Mouse (Mus musculus): ENCODE results near the gene Rragb.
"Not testable (repeated sequence)": the region's sequence is repeated elsewhere in the genome, so short reads cannot be mapped to it uniquely, and the experiment has no call there.

The Rragb gene

DNA sequence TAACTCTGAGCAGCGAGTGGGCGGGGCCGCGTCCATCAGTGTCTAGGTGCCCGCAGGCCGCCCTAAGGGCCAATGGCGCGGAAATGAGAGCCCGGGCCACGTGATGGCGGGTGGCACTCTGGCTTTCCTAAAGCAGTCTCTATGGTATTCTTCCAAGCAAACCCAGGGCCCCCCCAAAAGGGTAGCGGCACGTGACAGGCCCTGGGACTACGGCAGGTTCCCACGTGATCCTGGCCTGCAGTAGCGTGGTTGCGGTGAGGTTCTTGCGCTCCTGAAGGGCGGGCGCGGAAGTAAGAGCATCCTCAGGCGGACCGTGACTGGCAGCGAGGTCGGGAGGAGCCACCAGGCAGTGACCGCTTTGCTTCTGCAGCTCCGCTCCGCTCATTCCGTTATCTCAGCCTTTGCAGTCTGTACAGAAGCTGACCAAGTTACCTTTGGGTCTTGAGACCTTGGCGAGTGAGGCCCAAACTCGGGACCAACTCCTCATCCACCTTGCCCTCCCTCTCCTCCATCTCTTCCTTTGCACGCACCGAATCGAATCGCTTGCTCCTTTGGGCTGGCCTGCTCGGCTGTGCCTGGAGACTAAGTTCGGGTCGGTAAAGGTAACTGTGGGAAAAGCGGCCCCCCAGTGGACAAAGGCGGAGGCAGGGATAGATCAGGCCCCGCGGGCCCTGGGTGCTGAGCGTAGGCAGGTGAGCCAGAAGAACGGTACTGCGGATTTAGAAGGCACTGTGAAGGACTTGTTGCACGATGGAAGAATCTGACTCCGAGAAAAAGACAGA, at the start of gene Rragb:
Gene Rragb, plus strand, starts transcription at position 248 of the 782 bp plus-strand sequence.
- peak; percentile 53 for DNase-seq (ENCODE audit: low read depth, low spot score)

DNA sequence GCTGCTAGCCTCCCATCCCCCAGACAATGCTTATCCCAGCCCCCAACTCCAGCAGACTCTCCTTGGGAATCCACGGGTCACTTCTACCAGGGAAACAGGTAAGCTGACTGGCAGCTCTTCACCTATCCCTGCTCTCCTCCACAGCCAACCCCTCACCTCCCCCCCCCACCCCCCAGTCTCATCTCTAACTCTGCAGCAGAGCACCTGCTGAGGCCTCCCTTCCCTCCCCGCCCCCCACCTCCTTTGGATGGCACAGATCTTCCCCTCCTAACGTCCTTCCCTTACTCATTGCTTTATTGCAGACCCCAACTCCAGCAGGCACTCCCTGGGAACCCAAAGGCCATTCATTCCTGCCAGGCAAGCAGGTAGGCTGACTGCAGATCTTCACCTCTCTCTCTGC, 21.3 kb upstream of the Rragb start, which contains the start of gene Foxr2:
Gene Foxr2, plus strand, starts transcription at position 301 of the 400 bp plus-strand sequence.
- DNase-seq (ENCODE audit: low read depth, low spot score) = no peak

DNA sequence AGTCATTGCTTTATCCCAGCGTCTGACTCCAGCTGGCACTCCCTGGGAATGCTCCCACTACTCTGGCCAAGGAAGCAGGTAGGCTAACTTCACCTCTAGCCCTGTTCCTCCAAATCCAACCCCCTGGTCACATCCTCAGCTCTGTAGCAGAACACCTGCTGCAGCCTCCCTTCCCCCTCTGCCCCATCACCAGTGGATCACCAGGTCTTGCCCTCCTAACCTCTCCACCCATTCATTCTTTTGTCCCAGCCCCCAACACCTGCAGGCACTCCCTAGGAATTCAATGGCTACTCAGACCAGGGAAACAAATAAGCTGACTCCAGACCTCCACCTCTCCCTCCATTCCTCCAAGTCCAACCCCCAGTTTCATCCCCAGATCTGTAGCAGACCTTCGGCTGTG, 20.8 kb upstream of the Rragb start:
- DNase-seq (ENCODE audit: low read depth, low spot score) = no peak

DNA sequence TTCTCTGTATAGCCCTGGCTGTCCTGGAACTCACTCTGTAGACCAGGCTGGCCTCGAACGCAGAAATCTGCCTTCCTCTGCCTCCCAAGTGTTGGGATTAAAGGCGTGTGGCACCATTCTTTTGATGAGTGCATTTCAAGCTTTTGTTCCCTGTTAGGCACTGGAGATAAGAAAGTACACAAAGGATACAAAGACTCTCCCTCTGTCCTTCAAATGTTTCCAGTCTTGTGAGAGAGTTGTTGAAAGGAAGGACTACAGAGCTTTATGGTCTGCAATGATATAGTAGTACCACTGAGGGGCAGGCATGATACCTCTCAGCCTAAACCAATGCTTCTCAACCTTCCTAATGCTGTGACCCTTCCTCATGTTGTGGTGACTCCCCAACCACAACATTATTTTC, 2.9 kb downstream of the Rragb start:
- DNase-seq (ENCODE audit: low read depth, low spot score) = no peak

DNA sequence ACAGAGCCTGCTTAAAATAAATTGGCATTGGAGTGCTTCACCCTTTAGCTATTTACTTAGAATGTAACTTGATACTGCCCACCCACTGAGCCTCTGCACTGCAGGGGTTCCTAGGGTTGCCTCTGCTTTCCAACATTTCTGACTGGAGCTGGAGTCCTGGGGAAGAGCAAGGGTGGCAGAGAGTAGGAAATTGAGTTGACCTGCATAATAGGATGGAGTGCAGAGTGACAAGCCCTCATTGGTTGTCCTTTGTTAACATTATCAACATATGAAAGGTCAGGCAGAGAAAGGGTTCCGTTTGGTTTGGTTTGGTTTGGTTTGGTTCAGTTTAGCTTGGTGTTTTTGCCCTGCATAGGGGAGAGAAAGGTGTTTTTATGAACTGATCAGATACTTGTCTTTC, 12.0 kb downstream of the Rragb start:
- DNase-seq (ENCODE audit: low read depth, low spot score) = no peak

DNA sequence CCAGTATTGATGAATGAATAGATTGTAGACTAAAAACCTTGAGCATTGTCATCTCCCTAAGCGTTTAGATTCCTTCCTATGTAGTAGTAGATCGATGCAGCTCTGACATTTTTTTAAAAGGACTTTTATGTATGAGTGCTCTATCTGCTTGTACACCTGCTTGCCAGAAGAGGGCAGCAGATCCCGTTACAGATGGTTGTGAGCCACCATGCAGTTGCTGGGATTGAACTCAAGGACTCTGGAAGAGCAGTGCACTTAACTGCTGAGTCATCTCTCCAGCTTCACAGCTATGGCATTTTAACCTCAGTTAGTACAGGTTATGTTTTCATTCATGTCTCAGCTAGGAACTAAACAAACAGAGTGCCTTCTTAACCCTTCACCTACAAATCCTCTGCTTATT, 15.5 kb downstream of the Rragb start:
- DNase-seq (ENCODE audit: low read depth, low spot score) = no peak

DNA sequence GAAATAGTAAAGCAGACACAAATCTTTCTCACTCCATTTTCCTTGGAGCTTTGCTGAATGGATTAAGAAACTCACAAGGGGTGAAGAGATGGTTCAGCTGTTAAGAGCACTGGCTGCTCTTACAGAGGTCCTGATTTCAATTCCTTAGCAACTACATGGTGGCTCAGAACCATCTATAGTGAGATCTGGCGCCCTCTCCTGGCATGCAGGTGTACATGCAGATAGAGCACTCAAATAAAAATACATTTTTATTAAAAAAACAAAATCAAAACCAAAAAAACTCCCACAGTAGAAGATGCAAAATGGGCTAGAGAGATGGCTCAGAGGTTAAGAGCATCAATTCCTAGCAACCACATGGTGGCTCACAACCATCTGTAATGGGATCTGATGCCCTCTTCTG, 35.0 kb downstream of the Rragb start:
- DNase-seq (ENCODE audit: low read depth, low spot score) = no peak

DNA sequence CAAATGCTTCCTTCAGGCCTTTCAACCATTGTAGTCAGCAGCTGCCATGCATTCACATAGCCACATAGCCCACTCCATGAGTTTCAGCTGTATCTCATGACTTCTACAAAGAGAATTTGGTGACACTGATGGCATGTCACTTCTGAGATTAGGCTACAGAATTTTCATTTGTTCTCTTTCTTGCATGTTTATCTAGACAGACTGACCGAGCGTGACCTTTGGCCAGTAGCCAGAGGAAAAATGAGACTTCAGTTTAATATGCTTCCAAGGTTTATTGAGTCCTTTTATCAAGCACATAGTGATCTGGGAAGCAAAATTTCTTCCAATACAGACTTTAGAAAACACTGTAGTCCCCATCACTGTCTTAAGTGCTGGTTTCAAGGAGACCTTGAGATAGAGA, 42.4 kb downstream of the Rragb start:
- no peak for DNase-seq (ENCODE audit: low read depth, low spot score)

DNA sequence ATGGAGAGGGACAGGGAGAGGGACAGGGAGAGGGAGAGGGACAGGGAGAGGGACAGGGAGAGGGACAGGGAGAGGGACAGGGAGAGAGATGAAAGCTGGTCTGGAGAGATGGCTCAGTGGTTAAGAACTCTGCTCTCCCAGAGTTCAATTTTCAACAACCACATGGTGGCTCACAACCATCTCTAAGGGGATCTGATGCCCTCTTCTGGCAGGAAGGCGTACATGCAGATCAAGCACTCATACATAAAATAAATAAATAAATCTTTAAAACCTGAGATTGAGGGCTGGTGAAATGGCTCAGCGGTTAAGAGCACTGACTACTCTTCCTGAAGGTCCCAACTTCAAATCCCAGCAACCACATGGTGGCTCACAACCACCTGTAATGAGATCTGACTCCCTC, 59.4 kb downstream of the Rragb start:
- not testable (repeated sequence) for DNase-seq (ENCODE audit: low read depth, low spot score)

DNA sequence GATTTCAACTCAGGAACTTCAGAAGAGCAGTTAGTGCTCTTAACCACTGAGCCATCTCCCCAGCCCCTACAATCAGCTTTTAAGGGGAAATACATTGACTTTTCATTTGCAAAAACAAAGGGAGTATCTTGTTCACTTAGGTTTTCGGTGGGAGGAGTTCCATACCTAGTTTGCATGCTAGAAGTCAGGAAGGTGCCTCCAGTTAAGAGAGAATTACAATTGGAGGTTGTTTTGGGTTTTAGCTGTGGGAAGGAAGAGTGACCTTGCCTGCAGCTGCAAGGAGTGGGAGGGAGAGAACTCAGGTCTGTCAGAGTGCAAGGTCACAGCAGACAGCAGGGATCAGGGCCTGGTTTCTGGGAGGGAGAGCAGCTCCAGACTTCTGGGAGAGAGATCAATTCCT, 71.3 kb downstream of the Rragb start:
- no peak for DNase-seq (ENCODE audit: low read depth, low spot score)
